Mouse (Mus musculus) erythroblast, embryonic 14.5 days (primary cell): ENCODE results near the gene Mars. TPM values are rescaled to one million over a fixed set of nuclear protein-coding genes. Genes with fewer than 3 reads are reported as not detected.
A peak's percentile ranks its signal among the peaks of the same experiment; 100 is the strongest.

Source experiments
- H3K27me3 ChIP-seq: 2 replicates; pipeline ENCODE4 v1.6.1; 2012; ENCODE audit warnings: inconsistent platforms; ENCODE audit not compliant: control insufficient read depth
- H3K36me3 ChIP-seq: 2 replicates; pipeline ENCODE4 v1.6.1; 2012; ENCODE audit warnings: mild to moderate bottlenecking, inconsistent platforms; ENCODE audit not compliant: control insufficient read depth
- H3K4me1 ChIP-seq: 2 replicates; pipeline ENCODE4 v1.6.1; 2012; ENCODE audit warnings: inconsistent platforms; ENCODE audit not compliant: control insufficient read depth
- H3K4me3 ChIP-seq: replicated peaks from 2 replicates; pipeline ENCODE3; 2012; ENCODE audit warnings: moderate library complexity, mild to moderate bottlenecking, inconsistent platforms
- H3K9me3 ChIP-seq: 2 replicates; pipeline ENCODE4 v1.6.1; 2012; ENCODE audit warnings: low read length, inconsistent platforms, mixed read lengths; ENCODE audit not compliant: control insufficient read depth
- GATA1 ChIP-seq: IDR thresholded peaks from 2 replicates; pipeline ENCODE4 v1.6.1; 2012; ENCODE audit warnings: low read length, inconsistent platforms, mixed read lengths
- TAL1 ChIP-seq: IDR thresholded peaks from 3 replicates; pipeline ENCODE4 v1.6.1; 2012; ENCODE audit warnings: low read length, inconsistent platforms, mixed read lengths
- polyA plus RNA-seq: library from polyadenylated mRNA; stranded (reverse); fragments of >175 nt; gene quantifications from 2 replicates; pipeline ENCODE4 v1.2.3, GENCODE M21; 2012

Gene Mars
- polyA plus RNA-seq, 1 experiment, result 12.0 TPM

DNA sequence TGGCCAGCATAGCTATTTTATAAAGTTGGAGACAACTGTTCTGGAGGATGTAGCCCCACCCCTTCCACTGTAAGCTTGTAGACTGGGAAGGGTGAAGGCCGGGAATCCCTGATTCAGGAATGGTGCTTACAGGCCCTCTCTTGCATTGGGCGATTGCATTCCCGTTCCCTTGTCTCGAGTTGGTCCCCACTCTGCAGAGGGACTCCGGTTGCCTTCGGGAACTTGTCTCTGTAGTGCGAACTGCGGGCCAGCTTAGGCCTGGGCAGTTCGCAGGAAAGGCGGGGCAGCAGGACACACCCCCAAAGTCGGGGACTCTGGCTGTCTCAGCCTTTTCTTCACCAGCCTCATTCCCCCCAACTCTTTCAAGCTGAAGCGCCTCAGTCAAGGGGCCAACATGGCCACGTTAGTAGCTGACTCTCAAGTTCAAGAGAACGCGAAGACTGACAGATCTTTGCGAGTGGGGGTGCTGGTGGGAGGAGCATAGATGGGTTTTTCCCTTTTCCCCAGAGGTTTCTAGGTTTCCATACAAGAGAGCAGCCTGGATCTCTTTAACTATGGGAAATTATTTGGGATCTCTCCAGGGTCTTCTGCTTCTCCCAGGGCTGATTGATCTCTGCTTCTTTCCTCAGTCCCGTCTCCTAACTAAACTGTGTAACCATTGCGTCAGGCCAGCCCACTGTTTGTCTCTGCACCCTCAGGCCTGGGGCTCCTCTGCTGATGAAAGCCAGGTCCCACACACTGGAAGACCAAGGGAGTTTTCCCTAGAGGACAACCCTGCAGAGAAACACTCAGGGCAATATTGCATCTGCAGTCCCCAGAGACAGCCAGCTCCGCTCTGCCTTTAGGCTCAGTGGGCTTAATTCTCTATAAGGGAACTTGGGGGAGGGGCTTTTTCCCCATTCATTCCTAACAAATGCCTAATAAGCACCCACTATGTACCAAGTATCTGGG is 20.4 kb downstream of the Mars start:
- Histone ChIP-seq H3K27me3 (no peaks in the 10 kb centered on the region; the same call in 1 of the 2 replicates), H3K36me3 (peaks cover 64% of the 10 kb centered on the region), H3K4me3 (peak overlapping the region; percentile 82), H3K9me3 (no peaks in the 10 kb centered on the region), H3K4me1 (peaks cover 84% of the 10 kb centered on the region)
- TF ChIP-seq TAL1 (no peak), GATA1 (no peak)

DNA sequence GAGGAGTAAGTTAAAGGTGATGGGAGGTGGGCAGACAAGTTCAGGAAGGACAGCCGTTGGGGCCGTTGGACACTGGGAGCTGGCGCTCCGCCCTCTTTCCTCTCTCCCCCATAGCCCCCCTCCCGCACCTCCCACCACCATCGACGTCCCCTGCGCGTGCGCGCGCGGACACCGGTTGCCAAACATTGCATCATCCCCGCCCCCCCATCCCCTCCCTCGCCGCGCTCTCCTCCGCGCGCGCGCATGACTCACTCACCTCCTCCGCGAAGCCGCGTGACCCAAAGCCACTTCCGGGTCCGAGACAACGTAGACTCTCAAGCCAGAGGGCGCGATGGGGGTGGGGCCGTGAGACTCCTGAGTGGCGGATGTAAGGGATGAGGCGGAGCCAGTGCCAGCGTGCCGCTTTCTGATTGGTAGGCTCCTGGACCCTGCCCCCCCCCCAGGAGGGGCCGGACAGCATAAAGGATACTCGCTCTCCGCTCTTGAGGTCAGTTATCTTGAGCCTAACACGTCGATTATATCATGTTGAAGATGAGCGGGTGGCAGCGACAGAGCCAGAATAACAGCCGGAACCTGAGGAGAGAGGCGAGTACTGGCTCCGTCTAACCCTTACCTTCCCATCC is 21.2 kb downstream of the Mars start:
- no peaks in the 10 kb centered on the region for H3K27me3 ChIP-seq
- peak overlapping the region; percentile 82 for H3K4me3 ChIP-seq
- H3K36me3 ChIP-seq, result peaks cover 64% of the 10 kb centered on the region
- no peaks in the 10 kb centered on the region for H3K9me3 ChIP-seq
- TF ChIP-seq TAL1, result no peak
- no peak for TF ChIP-seq GATA1
- H3K4me1 ChIP-seq, result peaks cover 85% of the 10 kb centered on the region

DNA sequence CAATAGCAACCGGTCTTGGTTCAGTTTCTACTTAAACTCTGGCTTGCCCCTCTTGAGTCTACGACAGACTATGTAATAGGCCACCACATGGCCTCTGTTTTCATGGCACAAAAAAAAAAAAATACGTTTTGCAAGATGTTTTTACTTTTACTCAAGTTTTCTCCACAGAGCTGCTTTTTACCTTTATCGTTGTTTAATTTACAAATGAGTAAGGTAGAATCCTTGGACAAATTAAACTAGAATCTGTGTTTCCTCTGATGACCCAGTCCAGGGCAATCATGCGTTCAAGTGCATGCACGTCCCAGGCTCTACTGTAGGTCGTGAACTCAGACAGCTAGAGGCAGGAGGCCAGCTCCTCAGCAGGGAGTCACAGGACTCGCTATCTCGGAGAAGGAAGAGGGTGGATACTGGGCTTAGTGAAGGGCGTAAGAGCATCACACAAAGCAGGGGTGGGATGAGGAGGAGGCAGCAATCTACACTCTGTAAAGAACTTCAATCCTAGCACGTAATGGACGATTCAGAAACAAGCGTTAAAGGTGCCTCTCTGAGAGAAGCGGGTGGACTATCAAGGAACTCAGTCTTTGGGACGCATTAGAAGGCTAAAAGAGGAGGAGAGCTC is 21.9 kb downstream of the Mars start:
- Histone ChIP-seq H3K36me3 (peaks cover 64% of the 10 kb centered on the region), H3K9me3 (no peaks in the 10 kb centered on the region), H3K4me1 (peaks cover 82% of the 10 kb centered on the region), H3K4me3 (peak overlapping the region; percentile 82), H3K27me3 (no peaks in the 10 kb centered on the region)
- TF ChIP-seq GATA1, result peak; percentile 3; the same call in 1 of the 2 replicates
- TF ChIP-seq TAL1, result no peak

DNA sequence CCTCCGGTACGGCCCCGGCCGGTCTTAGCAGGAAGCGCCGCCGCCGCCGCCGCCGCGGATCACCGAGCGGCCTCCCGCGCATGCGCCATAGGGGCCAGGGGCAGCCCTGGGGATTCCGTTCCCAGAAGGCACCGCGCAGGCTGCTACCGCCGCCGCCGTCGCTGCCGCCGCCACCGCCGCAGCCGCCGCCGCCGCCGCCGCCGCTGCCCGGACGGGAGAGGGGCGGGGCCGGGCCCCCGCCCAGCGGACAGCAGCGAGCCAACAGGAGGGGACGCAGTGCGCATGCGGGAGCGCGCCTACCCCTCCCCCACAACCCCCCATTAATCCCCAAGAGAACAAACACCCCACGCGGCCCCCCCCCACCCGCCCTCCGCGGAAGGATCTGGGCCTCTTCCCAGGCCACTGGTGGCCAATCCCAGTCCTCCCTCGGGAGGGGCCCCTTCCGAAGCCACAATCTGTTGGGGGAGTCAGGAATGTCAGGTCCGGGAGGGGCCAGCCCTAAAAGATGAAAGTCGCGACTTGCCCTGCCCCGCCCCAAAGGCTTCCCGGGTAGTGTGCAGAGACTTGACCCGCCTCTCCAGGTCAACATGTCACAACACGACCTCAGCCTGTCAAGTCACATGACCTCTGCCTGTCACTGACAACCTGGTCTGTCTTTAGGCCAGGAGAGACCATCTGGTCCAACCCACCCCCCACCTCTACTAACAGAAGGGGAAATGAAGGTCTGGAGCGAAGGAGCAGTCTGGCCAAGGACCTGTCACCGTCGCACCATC is 22.6 kb downstream of the Mars start, which contains the start of gene Mbd6:
TSS of gene Mbd6 (minus strand) at position 219 of the 773 bp plus-strand sequence.
- Histone ChIP-seq H3K27me3 (no peaks in the 10 kb centered on the region), H3K9me3 (no peaks in the 10 kb centered on the region), H3K4me1 (peaks cover 79% of the 10 kb centered on the region), H3K36me3 (peaks cover 64% of the 10 kb centered on the region), H3K4me3 (peak within 1 kb of the TSS; percentile 82)
- TF ChIP-seq GATA1 (no peak), TAL1 (no peak)

DNA sequence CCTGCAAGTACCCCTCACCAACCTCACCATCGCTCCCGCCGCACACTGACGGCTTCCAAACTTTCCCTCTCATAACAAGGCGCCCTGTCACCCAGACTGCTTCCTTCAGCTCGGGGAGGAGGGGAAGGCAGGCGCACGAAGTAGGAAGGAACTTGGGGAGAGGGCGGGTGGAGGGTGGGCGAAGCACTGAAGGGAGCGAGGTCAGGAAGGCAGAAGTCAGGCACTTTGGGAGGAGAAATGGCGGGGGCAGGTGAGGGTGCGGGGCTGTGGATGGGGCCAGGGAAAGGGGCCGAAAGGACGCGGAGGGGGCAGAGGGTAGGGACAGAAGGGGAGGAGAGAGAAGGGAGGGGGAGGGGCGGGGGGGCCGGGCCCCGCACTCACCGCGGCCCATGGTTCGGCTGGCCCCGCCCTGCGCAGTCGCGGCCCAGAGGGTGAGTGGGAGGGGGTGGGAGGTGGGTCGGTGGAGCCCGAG is 23.2 kb downstream of the Mars start:
- peaks cover 73% of the 10 kb centered on the region for H3K4me1 ChIP-seq
- peak overlapping the region; percentile 82 for H3K4me3 ChIP-seq
- peaks cover 64% of the 10 kb centered on the region for H3K36me3 ChIP-seq
- TF ChIP-seq GATA1, result no peak
- no peaks in the 10 kb centered on the region for H3K27me3 ChIP-seq
- no peaks in the 10 kb centered on the region for H3K9me3 ChIP-seq

DNA sequence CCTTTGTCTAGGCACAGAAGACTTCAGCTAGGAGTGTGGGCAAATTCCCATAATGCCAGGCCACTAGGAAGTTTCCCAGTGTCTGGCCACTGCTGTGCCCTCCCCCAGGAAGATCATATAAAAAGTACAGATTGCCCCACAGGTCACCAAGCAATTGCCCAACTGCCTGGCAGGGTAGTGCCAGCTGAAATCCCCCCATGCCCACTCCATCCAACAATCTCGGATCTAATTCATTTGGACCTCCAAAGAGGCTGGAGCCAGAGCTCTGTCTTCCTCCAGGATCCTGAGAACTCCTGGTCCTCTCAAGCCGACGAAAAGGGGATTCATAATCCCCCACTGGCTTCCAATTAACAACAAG is 23.7 kb downstream of the Mars start:
- no peak for TF ChIP-seq TAL1
- no peak for TF ChIP-seq GATA1
- Histone ChIP-seq H3K9me3 (no peaks in the 10 kb centered on the region), H3K4me3 (peak overlapping the region; percentile 82), H3K4me1 (peaks cover 69% of the 10 kb centered on the region), H3K36me3 (peaks cover 64% of the 10 kb centered on the region), H3K27me3 (no peaks in the 10 kb centered on the region)

DNA sequence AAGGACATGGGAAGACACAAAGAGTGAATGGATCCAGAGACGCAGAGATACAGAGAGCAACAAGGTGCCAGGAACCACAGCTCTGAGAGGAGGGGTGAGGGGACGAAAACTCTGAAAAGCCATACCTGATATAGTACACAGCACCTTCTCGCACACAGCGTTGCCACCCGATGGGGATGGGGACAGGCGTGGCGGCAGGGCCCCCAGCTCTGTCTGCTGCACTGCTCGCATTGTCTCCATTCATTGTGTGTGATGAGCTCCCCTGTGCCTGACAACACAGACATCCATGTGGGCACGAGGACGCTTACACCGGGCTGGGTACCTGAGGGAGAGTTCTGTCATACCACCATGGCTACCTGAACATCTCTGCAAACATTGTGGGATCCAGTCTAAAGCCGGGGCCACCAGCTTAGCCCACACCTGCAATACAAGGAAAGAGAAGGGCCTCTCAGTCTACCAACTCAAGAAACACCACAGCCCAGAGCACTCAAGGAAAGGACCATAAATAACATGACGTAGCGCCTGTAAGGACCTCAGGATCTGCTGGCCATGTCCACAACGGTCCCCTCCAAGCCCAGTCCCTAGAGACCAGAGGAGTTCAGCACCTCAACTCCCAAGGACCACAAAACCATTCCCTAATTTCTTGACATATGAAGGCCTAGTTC is 24.2 kb downstream of the Mars start:
- H3K4me1 ChIP-seq, result peaks cover 64% of the 10 kb centered on the region
- peaks cover 64% of the 10 kb centered on the region for H3K36me3 ChIP-seq
- TF ChIP-seq GATA1 (no peak), TAL1 (no peak)
- H3K9me3 ChIP-seq, result no peaks in the 10 kb centered on the region
- H3K4me3 ChIP-seq, result peak overlapping the region; percentile 82
- H3K27me3 ChIP-seq, result no peaks in the 10 kb centered on the region

DNA sequence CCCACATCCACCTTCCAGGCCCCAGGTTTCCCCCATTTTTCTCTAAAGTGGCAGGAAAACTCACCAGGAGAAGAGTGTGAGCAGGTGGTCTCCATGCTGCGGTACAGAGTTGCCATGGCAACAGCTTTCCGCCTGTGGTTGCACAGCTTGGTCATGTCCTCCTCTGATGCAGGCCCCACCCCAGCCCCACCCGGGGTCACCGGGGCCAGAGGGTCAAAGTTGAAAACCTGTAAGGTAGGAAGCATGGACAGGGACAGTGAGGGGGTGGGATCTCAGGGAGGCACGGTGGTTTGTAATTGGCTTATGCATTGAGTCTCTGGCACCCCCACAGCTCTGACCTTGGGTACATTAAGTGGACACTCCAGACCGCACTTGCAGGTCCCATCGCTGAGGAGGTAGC is 24.9 kb downstream of the Mars start:
- Histone ChIP-seq H3K36me3 (peaks cover 65% of the 10 kb centered on the region), H3K4me3 (peak overlapping the region; percentile 82), H3K27me3 (no peaks in the 10 kb centered on the region), H3K4me1 (peaks cover 57% of the 10 kb centered on the region), H3K9me3 (no peaks in the 10 kb centered on the region)
- TF ChIP-seq TAL1 (no peak), GATA1 (no peak)
